Mouse (Mus musculus): ENCODE measurements around the gene Dgcr8. TPM values are rescaled to one million over a fixed set of nuclear protein-coding genes. Genes with fewer than 3 reads are reported as not detected.

Dgcr8 gene
- polyA plus RNA-seq, 1 experiment from 2014 or later = 23.3 TPM

DNA sequence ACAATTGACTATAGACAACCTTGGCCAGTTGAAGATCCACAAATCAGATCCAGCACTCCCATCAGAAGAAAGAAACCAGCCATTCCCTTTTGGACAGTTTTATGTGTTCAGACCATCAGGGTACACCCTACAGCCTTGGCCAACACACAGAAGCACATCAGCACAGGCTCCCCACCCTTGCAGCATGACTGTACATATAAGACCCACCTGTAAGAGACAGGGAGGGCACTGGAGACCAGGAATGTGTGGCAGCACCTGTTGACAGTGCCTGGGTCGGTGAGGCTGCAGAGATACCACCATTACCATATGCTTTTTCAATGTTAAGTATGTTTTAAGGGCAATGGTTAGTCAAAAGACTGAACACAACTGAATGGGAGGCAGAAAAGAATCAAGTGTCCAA lies 35.2 kb downstream of the Dgcr8 start:
- no peak overlapping the region for H3K4me3 ChIP-seq (replicated peaks; ENCODE audit: low read length)
- peaks cover 34% of the 10 kb centered on the region for H3K36me3 ChIP-seq (ENCODE audit: control insufficient read depth, insufficient read depth, low read length)
- no peak overlapping the region for H3K9ac ChIP-seq (ENCODE audit: low read length)
- H3K27me3 ChIP-seq (ENCODE audit: control insufficient read depth, insufficient read depth, low read length) = no peaks in the 10 kb centered on the region
- 70% methylated on average over 1 of the region's 1 CpGs for WGBS
- peaks cover 19% of the 10 kb centered on the region for H3K4me1 ChIP-seq (ENCODE audit: control insufficient read depth, insufficient read depth, low read length)
- no peak overlapping the region for H3K4me2 ChIP-seq (ENCODE audit: low read depth, low read length)
- no peak overlapping the region for H3K27ac ChIP-seq (ENCODE audit: low read length)
- H3K9me3 ChIP-seq (replicated peaks; ENCODE audit: control insufficient read depth, low read length) = no peaks in the 10 kb centered on the region
- ATAC-seq (ENCODE audit: insufficient read depth, low FRiP score) = no peak

DNA sequence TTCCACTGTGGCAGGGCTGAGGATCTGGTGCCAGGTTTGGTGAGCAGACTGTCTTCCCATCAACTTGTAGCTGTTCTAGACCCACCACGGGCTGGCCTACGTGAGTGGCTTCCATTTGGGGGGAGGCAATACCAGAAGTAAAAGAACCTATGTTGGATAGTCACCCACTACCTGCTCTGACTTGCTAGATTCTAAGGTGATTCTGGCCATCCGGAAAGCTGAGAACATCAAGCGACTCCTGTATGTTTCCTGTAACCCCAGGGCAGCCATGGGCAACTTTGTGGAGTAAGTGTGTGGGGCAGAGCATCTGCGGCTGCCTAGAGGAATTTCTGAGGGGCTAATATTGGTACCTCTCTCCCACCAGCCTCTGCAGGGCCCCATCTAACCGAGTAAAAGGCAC lies 36.3 kb downstream of the Dgcr8 start:
- Histone ChIP-seq H3K4me2 (ENCODE audit: low read depth, low read length) (no peak overlapping the region), H3K9me3 (replicated peaks; ENCODE audit: control insufficient read depth, low read length) (no peaks in the 10 kb centered on the region), H3K36me3 (ENCODE audit: control insufficient read depth, insufficient read depth, low read length) (peaks cover 27% of the 10 kb centered on the region), H3K4me3 (replicated peaks; ENCODE audit: low read length) (no peak overlapping the region), H3K27me3 (ENCODE audit: control insufficient read depth, insufficient read depth, low read length) (no peaks in the 10 kb centered on the region), H3K27ac (ENCODE audit: low read length) (no peak overlapping the region), H3K4me1 (ENCODE audit: control insufficient read depth, insufficient read depth, low read length) (peaks cover 19% of the 10 kb centered on the region), H3K9ac (ENCODE audit: low read length) (no peak overlapping the region)
- no peak for ATAC-seq (ENCODE audit: insufficient read depth, low FRiP score)
- WGBS = 77% methylated on average over 6 of the region's 6 CpGs

DNA sequence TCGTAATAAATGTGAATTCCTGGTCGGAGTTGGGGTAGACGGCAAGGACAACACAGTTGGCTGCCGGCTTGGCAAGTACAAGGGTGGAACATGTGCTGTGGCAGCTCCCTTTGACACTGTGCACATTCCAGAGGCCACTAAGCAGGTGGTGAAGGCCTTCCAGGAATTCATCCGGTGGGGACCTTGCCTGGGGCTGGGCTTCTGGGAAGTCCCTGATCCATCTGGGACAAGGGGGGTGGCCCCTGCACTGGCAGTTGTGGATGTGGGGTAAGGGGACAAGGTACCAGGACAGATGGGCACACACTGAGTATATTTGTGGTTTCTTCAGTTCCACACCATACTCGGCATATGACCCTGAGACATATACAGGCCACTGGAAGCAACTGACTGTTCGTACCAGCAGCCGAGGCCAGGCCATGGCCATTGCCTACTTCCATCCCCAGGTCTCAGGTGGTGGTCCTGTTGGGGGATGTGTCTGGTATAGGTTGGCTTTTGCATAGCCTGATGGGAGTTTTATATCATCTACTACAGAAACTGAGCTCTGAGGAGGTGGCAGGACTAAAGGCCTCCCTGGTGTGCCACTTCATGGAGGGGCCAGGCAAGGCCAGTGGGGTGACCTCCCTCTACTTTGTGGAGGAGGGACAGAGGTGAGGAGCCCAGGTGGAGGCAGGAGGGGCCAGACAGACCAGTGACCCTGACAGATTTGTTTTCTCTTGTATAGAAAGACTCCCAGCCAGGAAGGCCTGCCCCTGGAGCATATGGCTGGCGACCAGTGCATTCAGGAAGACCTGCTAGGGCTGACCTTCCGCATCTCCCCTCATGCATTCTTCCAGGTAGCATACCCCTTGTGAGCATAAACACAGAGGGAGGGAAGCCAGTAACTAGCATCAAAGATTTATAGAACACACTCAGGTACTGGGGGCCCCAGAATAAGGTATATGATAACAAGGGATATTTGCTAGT lies 37.9 kb downstream of the Dgcr8 start:
- H3K4me3 ChIP-seq (replicated peaks; ENCODE audit: low read length) = peak overlapping the region; percentile 83
- H3K27ac ChIP-seq (ENCODE audit: low read length) = peak overlapping the region; percentile 22; the same call in 1 of the 2 replicates
- H3K36me3 ChIP-seq (ENCODE audit: control insufficient read depth, insufficient read depth, low read length) = peaks cover 18% of the 10 kb centered on the region; the same call in 1 of the 2 replicates

DNA sequence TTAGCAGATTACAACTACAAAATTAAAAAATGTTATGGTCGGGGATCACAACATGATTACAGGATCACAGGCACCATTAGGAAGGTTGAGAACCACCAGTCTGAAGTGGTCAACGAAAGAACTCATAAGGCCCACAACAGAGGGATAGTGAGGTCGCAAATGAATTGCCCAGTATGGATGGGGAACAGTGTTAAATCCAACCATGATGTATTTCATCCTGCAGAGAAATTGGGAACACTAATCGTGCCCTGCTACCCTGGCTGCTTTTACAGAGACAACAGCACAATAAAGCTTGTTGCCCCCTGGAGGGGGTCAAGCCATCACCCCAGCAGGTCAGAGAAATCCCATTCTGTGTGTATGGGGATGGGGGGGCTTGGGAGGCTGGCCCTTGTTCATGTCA lies 38.8 kb downstream of the Dgcr8 start:
- Histone ChIP-seq H3K9me3 (replicated peaks; ENCODE audit: control insufficient read depth, low read length) (no peaks in the 10 kb centered on the region), H3K27ac (ENCODE audit: low read length) (no peak overlapping the region), H3K4me2 (ENCODE audit: low read depth, low read length) (peak overlapping the region; percentile 93), H3K36me3 (ENCODE audit: control insufficient read depth, insufficient read depth, low read length) (peaks cover 22% of the 10 kb centered on the region), H3K27me3 (ENCODE audit: control insufficient read depth, insufficient read depth, low read length) (no peaks in the 10 kb centered on the region), H3K4me3 (replicated peaks; ENCODE audit: low read length) (peak overlapping the region; percentile 83), H3K4me1 (ENCODE audit: control insufficient read depth, insufficient read depth, low read length) (peaks cover 30% of the 10 kb centered on the region), H3K9ac (ENCODE audit: low read length) (peak overlapping the region; percentile 88)
- ATAC-seq (ENCODE audit: insufficient read depth, low FRiP score) = no peak
- WGBS = 64% methylated on average over 4 of the region's 4 CpGs

More for the DNA sequence above, 37.9 kb downstream of the Dgcr8 start:
- H3K9me3 ChIP-seq (replicated peaks; ENCODE audit: control insufficient read depth, low read length) = no peaks in the 10 kb centered on the region
- no peak for ATAC-seq (ENCODE audit: insufficient read depth, low FRiP score)
- no peaks in the 10 kb centered on the region for H3K27me3 ChIP-seq (ENCODE audit: control insufficient read depth, insufficient read depth, low read length)
- 58% methylated on average over 10 of the region's 10 CpGs for WGBS
- H3K4me2 ChIP-seq (ENCODE audit: low read depth, low read length) = peak overlapping the region; percentile 93
- peaks cover 30% of the 10 kb centered on the region for H3K4me1 ChIP-seq (ENCODE audit: control insufficient read depth, insufficient read depth, low read length)
- peak overlapping the region; percentile 38; the same call in 1 of the 2 replicates for H3K9ac ChIP-seq (ENCODE audit: low read length)

DNA sequence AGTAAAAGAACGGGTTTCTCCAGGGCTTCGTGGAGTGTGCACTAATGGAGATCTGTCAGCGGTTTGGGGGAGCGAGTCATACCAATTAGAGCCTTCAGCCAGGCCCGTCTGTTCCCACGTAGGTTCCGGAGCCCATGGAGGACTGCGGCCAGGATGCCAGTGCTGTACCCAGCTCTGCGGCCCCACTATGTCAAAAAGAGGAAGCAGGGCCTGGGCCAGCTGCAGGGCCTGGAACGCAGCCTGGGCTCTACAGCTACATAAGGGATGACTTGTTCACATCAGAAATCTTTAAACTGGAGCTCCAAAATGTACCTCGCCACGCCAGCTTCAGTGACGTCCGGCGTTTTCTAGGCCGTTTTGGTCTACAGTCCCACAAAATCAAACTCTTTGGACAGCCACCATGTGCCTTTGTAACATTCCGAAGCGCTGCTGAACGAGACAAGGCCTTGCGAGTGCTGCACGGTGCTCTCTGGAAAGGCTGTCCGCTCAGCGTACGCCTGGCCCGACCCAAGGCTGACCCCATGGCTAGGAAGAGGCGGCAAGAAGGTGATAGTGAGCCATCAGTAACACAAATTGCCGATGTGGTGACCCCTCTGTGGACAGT lies 39.6 kb downstream of the Dgcr8 start:
- WGBS = 2% methylated on average over 27 of the region's 27 CpGs
- peak; percentile 1; the same call in 1 of the 2 replicates for ATAC-seq (ENCODE audit: insufficient read depth, low FRiP score)
- no peaks in the 10 kb centered on the region for H3K9me3 ChIP-seq (replicated peaks; ENCODE audit: control insufficient read depth, low read length)
- H3K9ac ChIP-seq (ENCODE audit: low read length) = peak overlapping the region; percentile 88
- peak overlapping the region; percentile 83 for H3K4me3 ChIP-seq (replicated peaks; ENCODE audit: low read length)
- H3K36me3 ChIP-seq (ENCODE audit: control insufficient read depth, insufficient read depth, low read length) = peaks cover 28% of the 10 kb centered on the region
- no peaks in the 10 kb centered on the region for H3K27me3 ChIP-seq (ENCODE audit: control insufficient read depth, insufficient read depth, low read length)
- H3K4me1 ChIP-seq (ENCODE audit: control insufficient read depth, insufficient read depth, low read length) = peaks cover 30% of the 10 kb centered on the region
- peak overlapping the region; percentile 92 for H3K27ac ChIP-seq (ENCODE audit: low read length)
- H3K4me2 ChIP-seq (ENCODE audit: low read depth, low read length) = peak overlapping the region; percentile 93

DNA sequence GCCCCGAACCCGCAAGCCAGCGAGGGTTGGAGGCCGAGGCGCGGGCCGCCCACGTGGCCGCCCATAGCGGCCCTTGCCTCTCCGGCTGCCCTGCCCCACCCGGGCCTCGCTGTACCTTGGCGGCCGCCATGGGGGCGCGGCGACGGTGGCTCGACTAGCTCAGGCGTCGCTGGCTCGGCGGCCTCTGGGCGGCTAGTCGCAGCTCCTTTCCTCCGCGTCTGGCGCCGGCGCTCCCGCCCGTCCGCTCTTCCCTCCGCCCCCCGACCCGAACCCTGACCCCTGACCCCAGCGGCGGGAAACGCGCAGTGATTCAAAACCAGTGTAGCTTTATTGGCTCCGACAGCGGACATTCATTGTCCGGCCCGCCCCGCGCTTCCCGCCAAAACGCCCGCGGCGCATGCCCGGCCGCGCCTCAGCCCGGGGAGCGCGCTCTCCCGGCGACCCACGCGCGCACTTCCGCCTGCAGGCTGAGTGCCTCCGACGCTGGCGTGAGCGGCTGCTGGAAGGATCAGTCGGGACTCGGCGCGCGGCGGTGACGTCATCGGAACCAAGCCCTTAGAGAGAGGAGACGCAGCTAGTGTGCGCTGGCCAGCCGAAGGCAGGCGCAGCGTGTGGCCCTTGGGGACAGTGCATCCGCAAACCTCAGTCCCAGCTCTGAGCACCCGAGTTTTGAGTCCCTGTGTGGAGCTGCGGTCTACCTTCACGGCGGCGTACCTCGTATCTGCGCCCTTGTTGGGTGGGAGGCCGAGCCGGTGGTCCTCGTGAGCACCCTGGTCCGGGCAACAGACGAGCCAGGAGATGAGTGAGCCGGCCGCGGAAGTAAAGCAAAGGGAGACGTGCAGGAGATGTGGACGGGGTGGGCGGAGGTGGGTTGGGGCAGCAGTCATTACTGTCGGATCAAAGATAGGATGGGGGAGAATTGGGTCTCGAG lies 40.3 kb downstream of the Dgcr8 start, which contains the start of the genes Trmt2a and Ranbp1:
Gene Trmt2a, plus strand, starts transcription at position 247 of the 931 bp plus-strand sequence.
Gene Ranbp1, minus strand, starts transcription at position 300 of the 931 bp plus-strand sequence.
- Histone ChIP-seq H3K4me2 (ENCODE audit: low read depth, low read length) (peak within 1 kb of the TSS; percentile 93), H3K36me3 (ENCODE audit: control insufficient read depth, insufficient read depth, low read length) (peaks cover 29% of the 10 kb centered on the region), H3K9me3 (replicated peaks; ENCODE audit: control insufficient read depth, low read length) (no peaks in the 10 kb centered on the region), H3K27ac (ENCODE audit: low read length) (peak within 1 kb of the TSS; percentile 92), H3K27me3 (ENCODE audit: control insufficient read depth, insufficient read depth, low read length) (no peaks in the 10 kb centered on the region), H3K4me3 (replicated peaks; ENCODE audit: low read length) (peak within 1 kb of the TSS; percentile 83), H3K4me1 (ENCODE audit: control insufficient read depth, insufficient read depth, low read length) (peaks cover 30% of the 10 kb centered on the region), H3K9ac (ENCODE audit: low read length) (peak within 1 kb of the TSS; percentile 91)
- under 1% methylated on average over 102 of the region's 102 CpGs for WGBS
- ATAC-seq (ENCODE audit: insufficient read depth, low FRiP score) = peak; percentile 94

DNA sequence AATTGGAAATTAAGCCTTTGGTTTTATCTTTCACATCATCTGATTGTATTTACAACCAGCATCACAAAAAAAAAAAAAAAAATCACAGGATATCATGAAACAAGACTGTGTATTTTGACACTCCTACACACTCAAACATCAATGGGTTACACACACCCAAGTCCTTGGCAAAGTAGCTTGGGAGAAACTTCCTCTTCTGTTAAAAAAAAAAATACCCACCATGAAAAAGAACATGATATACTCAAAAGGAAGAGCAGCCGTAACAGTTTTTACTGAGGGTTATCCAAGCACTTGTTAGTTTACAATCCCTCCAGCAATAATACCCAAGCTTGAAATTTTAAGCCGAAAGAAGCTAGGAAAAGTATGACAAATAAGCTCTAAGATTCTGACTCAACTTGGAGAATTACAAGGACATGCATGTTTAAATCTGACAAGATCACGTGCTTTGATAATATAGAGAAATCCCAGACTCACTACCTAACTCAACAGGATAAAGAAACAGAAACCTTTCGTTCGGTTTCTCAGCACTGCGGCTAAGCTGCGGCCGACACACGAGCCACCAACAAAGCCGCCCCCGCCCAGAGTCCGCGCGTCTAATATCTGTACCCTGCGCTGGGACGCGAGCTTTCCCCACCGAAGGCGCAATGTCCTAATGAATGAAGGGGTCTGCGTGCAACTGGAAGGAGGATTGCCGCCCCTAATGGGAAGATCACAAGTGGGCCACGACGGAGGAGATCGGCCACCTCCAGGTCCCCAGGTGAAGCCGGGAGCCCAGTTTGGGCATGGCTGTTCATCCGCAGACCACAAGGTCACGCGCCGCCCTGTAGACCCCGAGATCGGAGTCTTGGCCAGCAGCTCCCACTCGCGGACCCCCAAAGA lies 41.3 kb downstream of the Dgcr8 start:
- H3K9me3 ChIP-seq (replicated peaks; ENCODE audit: control insufficient read depth, low read length) = no peaks in the 10 kb centered on the region
- H3K4me3 ChIP-seq (replicated peaks; ENCODE audit: low read length) = peak overlapping the region; percentile 83
- H3K36me3 ChIP-seq (ENCODE audit: control insufficient read depth, insufficient read depth, low read length) = peaks cover 33% of the 10 kb centered on the region
- WGBS = under 1% methylated on average over 33 of the region's 33 CpGs
- peak overlapping the region; percentile 91 for H3K9ac ChIP-seq (ENCODE audit: low read length)
- H3K4me1 ChIP-seq (ENCODE audit: control insufficient read depth, insufficient read depth, low read length) = peaks cover 30% of the 10 kb centered on the region
- peak overlapping the region; percentile 76 for H3K27ac ChIP-seq (ENCODE audit: low read length)
- H3K4me2 ChIP-seq (ENCODE audit: low read depth, low read length) = peak overlapping the region; percentile 60
- ATAC-seq (ENCODE audit: insufficient read depth, low FRiP score) = no peak
- H3K27me3 ChIP-seq (ENCODE audit: control insufficient read depth, insufficient read depth, low read length) = no peaks in the 10 kb centered on the region

DNA sequence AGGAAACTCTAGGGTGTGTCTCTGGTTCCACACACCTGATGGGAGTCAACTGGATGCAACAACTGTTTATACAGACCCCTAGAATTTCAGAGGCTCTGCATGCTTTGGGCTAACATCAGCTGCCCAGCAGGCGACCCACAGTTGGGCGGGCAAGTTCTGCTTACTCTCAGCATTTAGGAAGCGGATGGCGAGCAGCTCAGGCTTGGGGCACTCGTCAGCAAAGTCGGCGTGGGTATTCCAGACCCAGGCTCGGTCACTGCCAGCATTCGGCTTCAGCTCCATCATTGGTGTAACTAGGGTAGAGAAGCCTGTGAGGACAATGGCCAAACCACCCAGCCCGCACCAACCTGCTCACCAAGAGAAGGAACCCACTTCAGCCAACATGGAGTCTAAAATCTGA lies 47.5 kb downstream of the Dgcr8 start:
- Histone ChIP-seq H3K4me2 (ENCODE audit: low read depth, low read length) (no peak overlapping the region), H3K4me1 (ENCODE audit: control insufficient read depth, insufficient read depth, low read length) (peaks cover 2% of the 10 kb centered on the region; the same call in 1 of the 2 replicates), H3K27ac (ENCODE audit: low read length) (no peak overlapping the region), H3K9me3 (replicated peaks; ENCODE audit: control insufficient read depth, low read length) (no peaks in the 10 kb centered on the region), H3K36me3 (ENCODE audit: control insufficient read depth, insufficient read depth, low read length) (peaks cover 47% of the 10 kb centered on the region), H3K27me3 (ENCODE audit: control insufficient read depth, insufficient read depth, low read length) (no peaks in the 10 kb centered on the region), H3K9ac (ENCODE audit: low read length) (no peak overlapping the region), H3K4me3 (replicated peaks; ENCODE audit: low read length) (no peak overlapping the region)
- whole genome bisulfite sequencing = 90% methylated on average over 10 of the region's 10 CpGs
- ATAC-seq (ENCODE audit: insufficient read depth, low FRiP score) = no peak
